Mouse (Mus musculus) MEL (cell line): Measurements from ENCODE around the gene Gm17720. TPM values are rescaled to one million over a fixed set of nuclear protein-coding genes. Genes with fewer than 3 reads are reported as not detected.

Experiments used
- DNase-seq: peaks from one replicate; pipeline ENCODE4 v3.0.0; 2011; ENCODE audit warnings: low read depth, low spot score
- H3K27ac ChIP-seq: 2 replicates; pipeline ENCODE4 v1.5.1; 2012; ENCODE audit warnings: low read depth, mild to moderate bottlenecking, control low read depth, low read length, moderate library complexity; ENCODE audit not compliant: control insufficient read depth
- H3K27me3 ChIP-seq, 2 experiments: fragments of 150-350 bp in 1 of 2; sonication (generic) in 1 of 2; 2 replicates each; pipeline ENCODE4 v1.6.1; 2012; ENCODE audit warnings: low read length in 2 of 2, mild to moderate bottlenecking in 2 of 2, improper control_type of control experiment in 1 of 2, moderate library complexity in 1 of 2; ENCODE audit not compliant: insufficient read depth in 2 of 2, control insufficient read depth in 1 of 2
- H3K36me3 ChIP-seq, 2 experiments: 2 replicates each; pipeline ENCODE4 v1.6.1; 2012 to 2014; ENCODE audit warnings: low read length in 2 of 2, improper control_type of control experiment in 1 of 2, inconsistent platforms in 1 of 2, mild to moderate bottlenecking in 1 of 2; ENCODE audit not compliant: insufficient read depth in 2 of 2, control insufficient read depth in 1 of 2
- H3K4me1 ChIP-seq, 2 experiments: fragments of 150-350 bp in 1 of 2; sonication (generic) in 1 of 2; 2 replicates each; pipeline ENCODE4 v1.6.1; 2012; ENCODE audit warnings: low read length in 2 of 2, improper control_type of control experiment in 1 of 2, mild to moderate bottlenecking in 1 of 2; ENCODE audit not compliant: insufficient read depth in 2 of 2, control insufficient read depth in 1 of 2
- H3K4me3 ChIP-seq, 2 experiments: fragments of 150-350 bp in 1 of 2; sonication (generic) in 1 of 2; 2 replicates each; pipeline ENCODE4 v1.5.1; 2012; ENCODE audit warnings: low read depth in 2 of 2, low read length in 2 of 2, mild to moderate bottlenecking in 2 of 2, moderate library complexity in 2 of 2, control low read depth in 1 of 2, improper control_type of control experiment in 1 of 2; ENCODE audit not compliant: control insufficient read depth in 1 of 2, insufficient read depth in 1 of 2
- H3K79me2 ChIP-seq: 2 replicates; pipeline ENCODE4 v1.6.1; 2012; ENCODE audit warnings: mild to moderate bottlenecking, low read length, moderate library complexity; ENCODE audit not compliant: control insufficient read depth, poor library complexity, insufficient read depth
- H3K9ac ChIP-seq: 2 replicates; pipeline ENCODE4 v1.6.1; 2012; ENCODE audit warnings: low read depth, mild to moderate bottlenecking, control low read depth, low read length, moderate library complexity; ENCODE audit not compliant: control insufficient read depth, poor library complexity, severe bottlenecking
- H3K9me3 ChIP-seq: fragments of 150-350 bp; sonication (generic); replicated peaks from 2 replicates; pipeline ENCODE4 v1.6.1; 2012; ENCODE audit warnings: mild to moderate bottlenecking, low read length, improper control_type of control experiment, moderate library complexity; ENCODE audit not compliant: insufficient read depth
- BHLHE40 ChIP-seq: IDR thresholded peaks from 2 replicates; pipeline ENCODE4 v1.6.1; 2012; ENCODE audit warnings: low read depth, mild to moderate bottlenecking, inconsistent platforms, low read length, improper control_type of control experiment, borderline replicate concordance
- CHD1 ChIP-seq: IDR thresholded peaks from 2 replicates; pipeline ENCODE4 v1.6.1; 2012; ENCODE audit warnings: low read depth, mild to moderate bottlenecking, inconsistent platforms, low read length, improper control_type of control experiment
- CHD2 ChIP-seq: IDR thresholded peaks from 2 replicates; pipeline ENCODE4 v1.6.1; 2011; ENCODE audit warnings: low read length, improper control_type of control experiment
- E2F4 ChIP-seq: IDR thresholded peaks from 2 replicates; pipeline ENCODE4 v1.6.1; 2011; ENCODE audit warnings: low read depth, low read length, improper control_type of control experiment, borderline replicate concordance
- ELF1 ChIP-seq: IDR thresholded peaks from 2 replicates; pipeline ENCODE4 v1.6.1; 2014; ENCODE audit warnings: low read depth, mild to moderate bottlenecking, inconsistent platforms, low read length, improper control_type of control experiment, moderate library complexity
- EP300 ChIP-seq, 2 experiments: IDR thresholded peaks; 2 replicates each; pipeline ENCODE4 v1.6.1; 2011; ENCODE audit warnings: improper control_type of control experiment in 2 of 2, low read length in 2 of 2, low read depth in 1 of 2, mild to moderate bottlenecking in 1 of 2
- ETS1 ChIP-seq: IDR thresholded peaks from 2 replicates; pipeline ENCODE4 v1.6.1; 2012; ENCODE audit warnings: low read depth, mild to moderate bottlenecking, inconsistent platforms, low read length, improper control_type of control experiment, moderate library complexity
- GABPA ChIP-seq: IDR thresholded peaks from 2 replicates; pipeline ENCODE4 v1.6.1; 2012; ENCODE audit warnings: low read depth, mild to moderate bottlenecking, inconsistent platforms, low read length, improper control_type of control experiment, moderate library complexity
- GATA1 ChIP-seq: IDR thresholded peaks from 2 replicates; pipeline ENCODE4 v1.6.1; 2011; ENCODE audit warnings: low read depth, low read length, improper control_type of control experiment
- HCFC1 ChIP-seq: IDR thresholded peaks from 2 replicates; pipeline ENCODE4 v1.6.1; 2012; ENCODE audit warnings: low read depth, mild to moderate bottlenecking, inconsistent platforms, low read length, improper control_type of control experiment, moderate library complexity
- KAT2A ChIP-seq: conservative IDR thresholded peaks from 2 replicates; pipeline ENCODE4 v1.6.1; 2012; ENCODE audit warnings: low read depth, low read length, improper control_type of control experiment, inconsistent platforms
- MAX ChIP-seq: IDR thresholded peaks from 2 replicates; pipeline ENCODE4 v1.6.1; 2011; ENCODE audit warnings: low read length, improper control_type of control experiment
- MAZ ChIP-seq: IDR thresholded peaks from 2 replicates; pipeline ENCODE4 v1.6.1; 2012; ENCODE audit warnings: low read depth, mild to moderate bottlenecking, inconsistent platforms, low read length, improper control_type of control experiment
- MEF2A ChIP-seq: IDR thresholded peaks from 2 replicates; pipeline ENCODE4 v1.6.1; 2014; ENCODE audit warnings: low read depth, mild to moderate bottlenecking, inconsistent platforms, low read length, improper control_type of control experiment; ENCODE audit not compliant: poor library complexity, insufficient replicate concordance, severe bottlenecking; ENCODE audit errors: extremely low read depth
- MYC ChIP-seq: IDR thresholded peaks from 2 replicates; pipeline ENCODE4 v1.6.1; 2011; ENCODE audit warnings: low read depth, mild to moderate bottlenecking, low read length, improper control_type of control experiment, moderate library complexity
- NELFE ChIP-seq: IDR thresholded peaks from 2 replicates; pipeline ENCODE4 v1.6.1; 2011; ENCODE audit warnings: low read depth, low read length, improper control_type of control experiment
- NRF1 ChIP-seq: IDR thresholded peaks from 2 replicates; pipeline ENCODE4 v1.6.1; 2014; ENCODE audit warnings: low read depth, mild to moderate bottlenecking, inconsistent platforms, low read length, improper control_type of control experiment, moderate library complexity; ENCODE audit not compliant: poor library complexity, insufficient read depth, severe bottlenecking
- POLR2A ChIP-seq, 2 experiments: IDR thresholded peaks; 2 replicates each; pipeline ENCODE4 v1.6.1; 2011 to 2012; ENCODE audit warnings: low read length in 2 of 2, mild to moderate bottlenecking in 2 of 2, control low read depth in 1 of 2, improper control_type of control experiment in 1 of 2, low read depth in 1 of 2, moderate library complexity in 1 of 2; ENCODE audit not compliant: control insufficient read depth in 1 of 2, insufficient read depth in 1 of 2, poor library complexity in 1 of 2
- SIN3A ChIP-seq: IDR thresholded peaks from 2 replicates; pipeline ENCODE4 v1.6.1; 2012; ENCODE audit warnings: low read length, improper control_type of control experiment, inconsistent platforms
- TBP ChIP-seq: IDR thresholded peaks from 2 replicates; pipeline ENCODE4 v1.8.0; 2011; ENCODE audit warnings: low read depth, low read length, improper control_type of control experiment
- UBTF ChIP-seq: IDR thresholded peaks from 2 replicates; pipeline ENCODE4 v1.6.1; 2012; ENCODE audit warnings: low read depth, mild to moderate bottlenecking, inconsistent platforms, low read length, improper control_type of control experiment, moderate library complexity, borderline replicate concordance; ENCODE audit not compliant: insufficient read depth
- USF1 ChIP-seq: IDR thresholded peaks from 2 replicates; pipeline ENCODE4 v1.6.1; 2014; ENCODE audit warnings: low read depth, mild to moderate bottlenecking, inconsistent platforms, low read length, improper control_type of control experiment, moderate library complexity
- USF2 ChIP-seq, 2 experiments: IDR thresholded peaks; 2 replicates each; pipeline ENCODE4 v1.6.1; 2011 to 2012; ENCODE audit warnings: improper control_type of control experiment in 2 of 2, low read length in 2 of 2, borderline replicate concordance in 1 of 2, inconsistent platforms in 1 of 2, low read depth in 1 of 2, mild to moderate bottlenecking in 1 of 2; ENCODE audit not compliant: insufficient read depth in 1 of 2
- ZC3H11A ChIP-seq: IDR thresholded peaks from 2 replicates; pipeline ENCODE4 v1.6.1; 2012; ENCODE audit warnings: low read depth, mild to moderate bottlenecking, inconsistent platforms, low read length, improper control_type of control experiment
- ZNF384 ChIP-seq: IDR thresholded peaks from 2 replicates; pipeline ENCODE4 v1.6.1; 2012; ENCODE audit warnings: low read depth, mild to moderate bottlenecking, inconsistent platforms, low read length, improper control_type of control experiment
- polyA plus RNA-seq, 2 experiments: library from polyadenylated mRNA; stranded (reverse) in 1 of 2; unstranded in 1 of 2; fragments of >175 nt in 1 of 2; fragments of >200 nt in 1 of 2; gene quantifications; 2 replicates each; pipeline versions ENCODE4 v1.2.1 to v1.2.4; 2012; ENCODE audit warnings: low replicate concordance in 2 of 2, low read depth in 1 of 2; ENCODE audit not compliant: insufficient read length in 2 of 2, insufficient read depth in 1 of 2, missing spikeins in 1 of 2
- total RNA-seq: library from RNA; depleted of rRNA; stranded (reverse); fragments of 300-350 nt; gene quantifications from 2 replicates; pipeline ENCODE4 v1.2.3, GENCODE M21; 2012

Gene Gm17720
- total and polyA plus RNA-seq, 3 experiments: not detected

- no peak for TF ChIP-seq USF1
- no peak for TF ChIP-seq GABPA
- TF ChIP-seq NELFE: no peak
Observed at GRCm38 (mm10) chr8:110040509-110040908, 62.0 kb downstream of the Gm17720 start (continued).

- no peak for DNase-seq
- no peaks in the 10 kb centered on the region for H3K79me2 ChIP-seq
- no peaks in the 10 kb centered on the region for H3K36me3 ChIP-seq
- TF ChIP-seq GABPA (no peak), USF2 (IDR thresholded peaks at IDR 0.05; ENCODE audit: borderline replicate concordance in 1 of 2, insufficient read depth in 1 of 2, low read depth in 1 of 2, low read length in 2 of 2) (no peak), ZNF384 (no peak), HCFC1 (no peak), KAT2A (no peak), CHD1 (no peak), BHLHE40 (no peak), MAX (no peak), NRF1 (no peak), TBP (no peak)
- no peaks in the 10 kb centered on the region for H3K4me1 ChIP-seq
- H3K4me3 ChIP-seq: no peak within 1 kb of the TSS
- H3K27ac ChIP-seq: no peak within 1 kb of the TSS
- H3K27me3 ChIP-seq: no peaks in the 10 kb centered on the region
- no peak within 1 kb of the TSS for H3K9ac ChIP-seq
- H3K9me3 ChIP-seq: no peaks in the 10 kb centered on the region
Observed at GRCm38 (mm10) chr8:110039659-110040058, 62.9 kb downstream of the Gm17720 start, which contains the start of gene Chst4. Chst4 (minus strand) TSS chr8:110039740.

DNA sequence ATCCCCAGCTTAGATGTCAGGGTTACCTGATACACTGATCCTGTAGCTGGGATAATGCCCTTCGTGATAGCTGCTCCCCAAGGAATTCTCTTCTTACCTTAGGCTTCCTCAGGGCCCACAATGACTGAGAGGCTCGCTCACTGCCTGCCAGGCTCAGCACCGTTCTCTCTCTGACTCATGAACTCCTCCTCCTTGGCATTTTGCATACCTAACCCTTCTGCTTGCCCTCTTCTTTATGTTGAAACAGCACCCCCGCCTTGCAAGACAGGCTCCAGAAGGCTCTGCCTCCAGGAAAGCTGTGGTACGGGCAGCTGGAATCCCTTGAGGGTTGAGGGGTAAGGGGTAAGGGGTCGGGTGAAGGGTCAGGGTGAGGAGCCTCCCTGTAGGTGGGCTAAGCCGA is 63.3 kb downstream of the Gm17720 start:
- DNase-seq: no peak
- H3K79me2 ChIP-seq: no peaks in the 10 kb centered on the region
- H3K27ac ChIP-seq: no peak overlapping the region
- H3K9me3 ChIP-seq: no peaks in the 10 kb centered on the region
- H3K27me3 ChIP-seq: no peaks in the 10 kb centered on the region
- no peaks in the 10 kb centered on the region for H3K36me3 ChIP-seq
- no peak overlapping the region for H3K9ac ChIP-seq
- no peak overlapping the region for H3K4me3 ChIP-seq
- TF ChIP-seq MYC: no peak
- TF ChIP-seq EP300 (IDR thresholded peaks at IDR 0.05; ENCODE audit: low read depth in 1 of 2, low read length in 2 of 2): no peak
- TF ChIP-seq GATA1: no peak
- TF ChIP-seq POLR2A (IDR thresholded peaks at IDR 0.05; ENCODE audit: control insufficient read depth in 1 of 2, insufficient read depth in 1 of 2, low read depth in 1 of 2, low read length in 2 of 2, poor library complexity in 1 of 2): no peak
- TF ChIP-seq SIN3A: no peak
- TF ChIP-seq MAZ: no peak
- TF ChIP-seq UBTF: no peak
- no peak for TF ChIP-seq MEF2A
- TF ChIP-seq ETS1: no peak
- TF ChIP-seq ZC3H11A: no peak
- no peak for TF ChIP-seq TBP
- no peak for TF ChIP-seq MAX
- no peak for TF ChIP-seq ELF1
- TF ChIP-seq E2F4: no peak
- TF ChIP-seq GABPA: no peak
- TF ChIP-seq CHD2: no peak
- no peaks in the 10 kb centered on the region for H3K4me1 ChIP-seq
